Mouse (Mus musculus): Measurements from ENCODE around the gene Guca2a. TPM values are rescaled to one million over a fixed set of nuclear protein-coding genes. Genes with fewer than 3 reads are reported as not detected.

Gene Guca2a
- polyA plus RNA-seq (2012) = not detected in 2 replicates

DNA sequence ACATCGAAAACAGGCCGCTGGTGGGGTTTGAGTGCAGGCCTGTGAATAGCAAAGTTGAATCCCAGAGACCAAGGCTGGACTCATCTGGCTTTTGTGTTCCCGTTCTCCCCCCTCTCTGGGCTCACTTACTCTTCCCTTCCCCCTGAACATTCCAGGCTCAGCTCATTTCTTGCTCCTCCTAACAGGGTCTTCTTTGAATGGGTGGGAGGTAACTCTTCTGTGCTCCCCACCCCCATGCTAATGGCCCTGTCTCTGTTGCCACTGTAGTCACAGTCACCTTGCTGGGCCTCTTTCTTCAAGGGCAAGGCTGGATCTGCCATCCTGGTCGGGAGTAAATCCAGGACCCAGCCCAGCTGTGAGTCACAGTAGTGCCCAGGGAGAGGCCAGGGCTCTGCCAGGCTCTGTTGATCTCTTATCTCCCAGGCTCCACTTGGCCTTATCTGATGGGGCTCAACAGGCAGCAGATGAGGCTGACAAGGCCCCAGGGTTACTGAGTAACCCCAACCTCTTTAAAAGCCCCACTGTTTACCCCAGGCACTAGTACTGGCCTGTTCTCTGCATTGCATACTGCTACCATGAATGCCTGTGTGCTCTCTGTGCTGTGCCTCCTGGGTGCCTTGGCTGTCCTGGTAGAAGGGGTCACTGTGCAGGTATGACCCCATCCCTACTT is at the start of gene Guca2a:
Gene Guca2a, plus strand, starts transcription at position 529 of the 670 bp plus-strand sequence.

DNA sequence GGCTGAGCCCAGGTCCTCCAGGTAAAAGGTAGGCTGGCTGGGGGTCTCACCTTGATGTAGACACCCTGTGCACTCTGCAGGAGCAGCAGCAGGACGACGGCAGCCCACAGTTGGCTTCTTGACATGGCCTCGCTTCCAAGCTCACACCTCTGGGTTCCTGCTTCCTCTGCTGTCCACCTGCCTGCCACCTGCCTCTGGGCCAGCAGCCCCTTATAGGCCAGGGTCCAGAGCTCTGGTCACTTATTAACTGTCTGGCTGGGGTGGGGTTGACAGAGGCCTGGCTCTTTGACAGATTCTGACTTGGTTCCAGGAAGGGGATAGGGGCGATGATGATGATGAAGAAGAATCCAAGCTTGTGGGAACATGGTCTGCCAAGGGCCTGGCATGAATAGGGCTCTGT is 21.2 kb downstream of the Guca2a start, which contains the start of gene Guca2b:
Gene Guca2b, minus strand, starts transcription at position 224 of the 400 bp plus-strand sequence.

Other genes starting within 250 kb of the Guca2a start
- gene Ccdc30, start 222.2 kb upstream of the Guca2a start, polyA plus RNA-seq (2012) = 0.10 and 0.79 TPM in 2 replicates
- 4.2 and 6.6 TPM in 2 replicates for gene Ppcs, start 215.3 kb upstream of the Guca2a start, polyA plus RNA-seq (2012)
- 0.03 and 0.09 TPM in 2 replicates for gene Zmynd12, start 214.9 kb upstream of the Guca2a start, polyA plus RNA-seq (2012)
- not detected in 2 replicates for gene Rimkla, start 145.1 kb upstream of the Guca2a start, polyA plus RNA-seq (2012)
- 9.5 and 13.4 TPM in 2 replicates for gene Foxj3, start 100.7 kb upstream of the Guca2a start, polyA plus RNA-seq (2012)
- gene Frg2f1, start 98.2 kb upstream of the Guca2a start, polyA plus RNA-seq (2012) = 9.3 and 13.4 TPM in 2 replicates
- not detected in 2 replicates for gene Guca2b, start 21.2 kb downstream of the Guca2a start, polyA plus RNA-seq (2012)
- gene Hivep3, start 96.1 kb downstream of the Guca2a start, polyA plus RNA-seq (2012) = 2.7 and 3.5 TPM in 2 replicates

Data from megakaryocyte-erythroid progenitor cell, adult 5 weeks (primary cell).